Mouse (Mus musculus): ENCODE results near the gene Mycl.

DNA sequence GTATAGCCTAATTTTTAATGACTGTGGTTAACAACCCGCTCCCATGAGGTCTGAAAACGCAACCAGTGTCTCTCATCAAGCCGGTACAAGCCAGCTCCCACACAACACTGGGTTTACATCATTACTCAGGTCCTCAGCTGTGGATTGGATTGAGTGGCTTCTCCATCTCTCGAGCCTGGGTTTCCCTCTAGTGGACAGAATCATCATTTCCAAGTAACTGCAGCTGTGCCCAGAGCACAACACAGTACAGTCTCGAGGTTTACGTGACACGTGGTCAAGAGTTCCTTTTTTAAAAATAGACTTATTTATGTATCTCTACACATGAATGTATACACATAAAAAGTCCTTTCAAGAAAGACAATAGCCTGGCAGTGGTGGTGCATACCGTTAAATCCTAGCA is 10.3 kb upstream of the Mycl start:
- TF ChIP-seq CTCF (IDR thresholded peaks at IDR 0.05; ENCODE audit: low read depth) (peak; percentile 65), EP300 (IDR thresholded peaks at IDR 0.05; ENCODE audit: low read depth) (no peak)

All from liver, embryonic 14.5 days (tissue).